Mouse (Mus musculus): ENCODE results near the gene Trim17. TPM values are rescaled to one million over a fixed set of nuclear protein-coding genes. Genes with fewer than 3 reads are reported as not detected.

The Trim17 gene
- polyA plus RNA-seq, 1 experiment from 2014 or later = 1.3 TPM

- H3K27me3 ChIP-seq = peaks cover 10% of the 10 kb centered on the region
- 87% methylated on average over 21 of the region's 21 CpGs for WGBS
- H3K9me3 ChIP-seq = no peaks in the 10 kb centered on the region
- no peak for ATAC-seq (ENCODE audit: low read depth)
- H3K4me1 ChIP-seq (replicated peaks) = no peaks in the 10 kb centered on the region
- H3K27ac ChIP-seq (replicated peaks) = no peak overlapping the region
- H3K36me3 ChIP-seq = no peaks in the 10 kb centered on the region
- H3K9ac ChIP-seq = no peak overlapping the region
- no peak overlapping the region for H3K4me2 ChIP-seq
- no peak overlapping the region for H3K4me3 ChIP-seq
These were observed 46.1 kb downstream of the Trim17 start for GRCm38 (mm10) chr11:59000635-59001034.

DNA sequence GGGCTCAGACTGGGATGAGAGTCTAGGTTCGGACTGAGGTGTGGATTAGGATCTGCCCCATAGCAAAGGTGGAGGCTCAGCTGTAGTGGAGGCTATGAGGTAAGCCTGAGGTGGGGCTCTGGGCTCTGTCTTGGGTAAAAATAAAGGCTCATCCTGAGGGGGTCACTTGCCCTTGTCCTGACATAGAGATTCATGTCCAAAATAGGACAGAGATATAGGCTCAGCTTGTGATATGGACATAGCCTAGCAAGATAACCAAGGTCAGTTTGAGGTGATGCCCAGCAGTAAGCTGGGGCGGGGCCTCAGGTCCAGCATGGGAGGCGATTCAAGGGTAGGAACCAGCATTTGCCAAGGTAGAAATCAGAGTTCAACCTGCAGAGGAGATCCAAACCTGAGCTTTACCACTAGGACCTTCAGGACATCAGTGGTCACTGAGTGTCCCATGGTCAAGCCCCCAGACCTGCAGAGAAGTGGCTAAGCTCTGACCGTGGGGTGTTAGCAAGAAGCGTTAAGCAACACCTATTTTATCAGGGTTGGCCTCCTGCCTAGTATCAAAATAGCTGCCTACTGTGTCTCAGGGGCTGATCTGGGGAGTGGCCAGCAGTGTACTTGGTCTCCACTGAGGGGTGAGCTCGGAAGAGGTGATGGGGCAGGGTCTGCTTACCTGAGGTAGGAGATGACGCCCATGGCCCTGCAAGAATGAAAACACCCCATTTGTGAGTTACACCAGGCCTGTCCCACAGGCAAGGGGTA lies 48.0 kb downstream of the Trim17 start:
- no peak overlapping the region for H3K9ac ChIP-seq
- 88% methylated on average over 7 of the region's 7 CpGs for WGBS
- H3K36me3 ChIP-seq = no peaks in the 10 kb centered on the region
- 0 out of 2 replicates have a peak, but pooled peaks cover 5% of the 10 kb centered on the region for H3K27me3 ChIP-seq
- no peak overlapping the region for H3K4me2 ChIP-seq
- no peaks in the 10 kb centered on the region for H3K4me1 ChIP-seq (replicated peaks)
- H3K27ac ChIP-seq (replicated peaks) = no peak overlapping the region
- no peak overlapping the region for H3K4me3 ChIP-seq
- no peak for ATAC-seq (ENCODE audit: low read depth)
- no peaks in the 10 kb centered on the region for H3K9me3 ChIP-seq

DNA sequence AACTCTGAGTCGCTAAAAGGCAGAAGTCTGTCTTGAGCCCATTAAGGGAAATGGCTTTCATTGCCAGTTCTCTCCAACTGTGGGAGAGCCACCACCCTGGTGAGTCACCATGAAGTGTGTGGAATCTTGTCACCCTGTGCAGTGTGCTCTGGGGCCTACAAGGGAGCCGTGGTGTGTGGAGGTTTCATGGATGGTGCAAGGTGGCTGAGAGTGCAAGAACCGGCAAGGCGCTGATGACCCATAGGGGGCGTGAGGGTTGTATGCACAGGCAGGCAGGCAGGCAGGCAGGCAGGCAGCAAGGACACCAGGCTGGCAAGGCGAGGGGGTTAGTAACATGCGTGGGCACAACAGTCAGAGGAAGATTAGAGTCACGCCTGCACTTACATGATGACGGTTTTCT lies 60.6 kb downstream of the Trim17 start:
- ATAC-seq (ENCODE audit: low read depth) = no peak
- no peaks in the 10 kb centered on the region for H3K9me3 ChIP-seq

More for the DNA sequence above, 60.6 kb downstream of the Trim17 start:
- Histone ChIP-seq H3K4me2 (no peak overlapping the region), H3K4me1 (replicated peaks) (no peaks in the 10 kb centered on the region), H3K27me3 (no peaks in the 10 kb centered on the region), H3K27ac (replicated peaks) (no peak overlapping the region), H3K4me3 (no peak overlapping the region), H3K36me3 (no peaks in the 10 kb centered on the region), H3K9ac (no peak overlapping the region)
- WGBS = 41% methylated on average over 9 of the region's 9 CpGs

Small RNA genes within 50 kb of the gene (microRNA-seq; reads per million reads assigned to microRNA genes)
- not detected for gene Gm44313

Other genes with a start within 250 kb of the Trim17 start
- gene Olfr318, start 230.7 kb upstream of the Trim17 start, polyA plus RNA-seq (2015; fragmentation: Nextera tagmentation; extraction: Ambion mirVana) = not detected in 2 replicates
- gene Olfr317, start 215.5 kb upstream of the Trim17 start, polyA plus RNA-seq (2015; fragmentation: Nextera tagmentation; extraction: Ambion mirVana) = 0.14 and 0.20 TPM in 2 replicates
- gene Olfr316, start 202.0 kb upstream of the Trim17 start, polyA plus RNA-seq (2015; fragmentation: Nextera tagmentation; extraction: Ambion mirVana) = not detected in 2 replicates
- not detected in 2 replicates for gene Olfr315, start 181.5 kb upstream of the Trim17 start, polyA plus RNA-seq (2015; fragmentation: Nextera tagmentation; extraction: Ambion mirVana)
- not detected in 2 replicates for gene Olfr314, start 171.7 kb upstream of the Trim17 start, polyA plus RNA-seq (2015; fragmentation: Nextera tagmentation; extraction: Ambion mirVana)
- gene Fam183b, start 152.7 kb upstream of the Trim17 start, polyA plus RNA-seq (2015; fragmentation: Nextera tagmentation; extraction: Ambion mirVana) = 7.7 and 7.8 TPM in 2 replicates
- gene Olfr313, start 139.7 kb upstream of the Trim17 start, polyA plus RNA-seq (2015; fragmentation: Nextera tagmentation; extraction: Ambion mirVana) = not detected in 2 replicates
- not detected in 2 replicates for gene Olfr312, start 125.4 kb upstream of the Trim17 start, polyA plus RNA-seq (2015; fragmentation: Nextera tagmentation; extraction: Ambion mirVana)
- gene Olfr311, start 115.4 kb upstream of the Trim17 start, polyA plus RNA-seq (2015; fragmentation: Nextera tagmentation; extraction: Ambion mirVana) = not detected in 2 replicates
- 19.1 and 22.3 TPM in 2 replicates for gene Gm12258, start 107.5 kb upstream of the Trim17 start, polyA plus RNA-seq (2015; fragmentation: Nextera tagmentation; extraction: Ambion mirVana)
- 11.1 and 13.0 TPM in 2 replicates for gene 2810021J22Rik, start 87.5 kb upstream of the Trim17 start, polyA plus RNA-seq (2015; fragmentation: Nextera tagmentation; extraction: Ambion mirVana)
- 6.3 and 7.8 TPM in 2 replicates for gene Zfp39, start 50.5 kb upstream of the Trim17 start, polyA plus RNA-seq (2015; fragmentation: Nextera tagmentation; extraction: Ambion mirVana)
- not detected in 2 replicates for gene Btnl10, start 36.8 kb upstream of the Trim17 start, polyA plus RNA-seq (2015; fragmentation: Nextera tagmentation; extraction: Ambion mirVana)
- 576 and 601 TPM in 2 replicates for gene Rnf187, start 15.8 kb upstream of the Trim17 start, polyA plus RNA-seq (2015; fragmentation: Nextera tagmentation; extraction: Ambion mirVana)
- 278 and 296 TPM in 2 replicates for gene Hist3h2ba, start 5.8 kb upstream of the Trim17 start, polyA plus RNA-seq (2015; fragmentation: Nextera tagmentation; extraction: Ambion mirVana)
- 124 and 126 TPM in 2 replicates for gene Hist3h2a, start within 50 bp of the Trim17 start, polyA plus RNA-seq (2015; fragmentation: Nextera tagmentation; extraction: Ambion mirVana)
- 19.7 and 20.2 TPM in 2 replicates for gene Trim11, start 23.4 kb downstream of the Trim17 start, polyA plus RNA-seq (2015; fragmentation: Nextera tagmentation; extraction: Ambion mirVana)
- 0.27 and 0.55 TPM in 2 replicates for gene Obscn, start 181.7 kb downstream of the Trim17 start, polyA plus RNA-seq (2015; fragmentation: Nextera tagmentation; extraction: Ambion mirVana)
- 6.0 and 6.3 TPM in 2 replicates for gene Iba57, start 209.1 kb downstream of the Trim17 start, polyA plus RNA-seq (2015; fragmentation: Nextera tagmentation; extraction: Ambion mirVana)
- gene Gjc2, start 228.5 kb downstream of the Trim17 start, polyA plus RNA-seq (2015; fragmentation: Nextera tagmentation; extraction: Ambion mirVana) = 0.17 TPM in 1 of 2 replicates, not detected in the other
- gene Guk1, start 237.5 kb downstream of the Trim17 start, polyA plus RNA-seq (2015; fragmentation: Nextera tagmentation; extraction: Ambion mirVana) = 179 and 191 TPM in 2 replicates
- gene Mrpl55, start 247.8 kb downstream of the Trim17 start, polyA plus RNA-seq (2015; fragmentation: Nextera tagmentation; extraction: Ambion mirVana) = 89.9 and 95.6 TPM in 2 replicates

All from neural tube, embryonic 13.5 days (tissue).